Mouse (Mus musculus) testis, postnatal 14 days (tissue): ENCODE results near the gene Kri1.
A peak's percentile ranks its signal among the peaks of the same experiment; 100 is the strongest.
"Not testable (repeated sequence)": the region's sequence is repeated elsewhere in the genome, so short reads cannot be mapped to it uniquely, and the experiment has no call there.

Experiments used
- DNase-seq: peaks from one replicate; pipeline ENCODE4 v3.0.0; 2021; ENCODE audit warnings: low spot score

The Kri1 gene

GRCm38 (mm10) chr9:21287571-21288402 lies at the start of gene Kri1:
Gene Kri1, minus strand, starts transcription at chr9:21287969.
- peak; percentile 97 for DNase-seq

GRCm38 (mm10) chr9:21336491-21336890 lies 48.7 kb upstream of the Kri1 start:
- no peak for DNase-seq

- peak; percentile 68 for DNase-seq
These were observed 47.6 kb upstream of the Kri1 start for GRCm38 (mm10) chr9:21335391-21335790.

DNA sequence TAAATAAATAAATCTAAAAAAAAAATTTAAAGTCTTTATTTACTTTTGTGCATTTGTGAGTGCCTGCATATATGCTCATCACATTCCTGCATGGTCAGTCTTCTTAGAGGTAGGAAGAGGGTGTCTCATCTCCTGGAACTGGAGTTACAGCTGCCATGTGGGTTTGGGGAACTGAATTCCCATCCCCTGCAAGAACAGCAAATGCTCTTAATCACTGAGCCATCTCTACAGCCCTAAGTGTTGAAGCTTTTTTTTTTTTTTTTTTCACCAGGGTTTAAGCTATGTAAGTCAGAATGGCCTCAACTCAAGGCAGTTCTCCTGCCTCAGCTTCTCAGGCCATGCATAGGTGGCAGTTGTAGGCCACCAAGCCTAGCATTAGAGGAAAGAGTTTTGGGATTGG lies 47.0 kb upstream of the Kri1 start:
- no peak for DNase-seq

DNA sequence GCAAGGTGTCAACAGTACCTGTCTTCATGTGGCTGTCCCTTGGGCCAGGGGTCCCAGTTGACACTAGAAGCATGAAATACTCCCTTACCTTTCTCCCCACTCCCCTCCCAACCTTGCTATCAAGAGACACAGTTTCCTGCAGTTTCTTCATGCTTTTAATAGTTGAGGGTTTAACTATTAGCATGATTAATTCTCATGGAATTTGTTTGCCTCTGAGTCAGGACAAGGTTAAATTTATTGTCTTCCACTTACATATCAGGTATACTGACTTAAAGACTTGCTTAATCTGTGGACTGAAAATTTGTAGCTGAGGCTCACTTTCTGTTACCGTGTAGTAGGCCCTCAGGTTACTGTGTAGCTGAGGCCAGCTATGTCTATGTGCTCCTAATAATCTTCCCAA lies 45.8 kb upstream of the Kri1 start:
- DNase-seq, result no peak

GRCm38 (mm10) chr9:21332161-21333061 lies 44.6 kb upstream of the Kri1 start:
- no peak for DNase-seq

- no peak for DNase-seq
These were observed 43.8 kb upstream of the Kri1 start for GRCm38 (mm10) chr9:21331365-21332140.

DNA sequence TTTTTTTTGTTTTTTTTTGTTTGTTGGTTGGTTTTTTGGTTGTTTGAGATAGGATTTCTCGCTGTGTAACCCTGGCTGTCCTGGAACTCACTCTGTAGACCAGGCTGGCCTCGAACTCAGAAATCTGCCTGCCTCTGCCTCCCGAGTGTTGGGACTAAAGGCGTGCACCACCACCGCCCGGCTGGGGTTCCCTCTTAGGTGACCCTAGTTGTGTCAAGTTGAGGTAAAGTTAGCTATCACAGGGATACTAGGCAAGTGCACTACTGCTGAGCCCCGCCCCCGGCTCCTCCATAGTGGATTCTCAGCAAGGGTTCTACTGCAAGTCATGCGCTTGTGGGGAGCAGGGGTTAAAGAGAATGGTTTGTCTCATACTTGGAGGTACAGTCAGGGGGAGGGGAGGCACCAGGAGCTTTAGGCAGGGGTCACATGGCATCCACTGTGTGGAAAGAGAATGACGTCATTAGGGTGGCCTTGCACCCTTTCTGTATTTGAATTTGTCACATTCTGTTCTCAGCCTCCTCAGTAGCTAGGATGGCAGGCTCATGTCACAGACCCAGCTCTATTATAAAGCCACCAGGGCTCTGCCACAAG lies 42.0 kb upstream of the Kri1 start:
- no peak for DNase-seq

DNA sequence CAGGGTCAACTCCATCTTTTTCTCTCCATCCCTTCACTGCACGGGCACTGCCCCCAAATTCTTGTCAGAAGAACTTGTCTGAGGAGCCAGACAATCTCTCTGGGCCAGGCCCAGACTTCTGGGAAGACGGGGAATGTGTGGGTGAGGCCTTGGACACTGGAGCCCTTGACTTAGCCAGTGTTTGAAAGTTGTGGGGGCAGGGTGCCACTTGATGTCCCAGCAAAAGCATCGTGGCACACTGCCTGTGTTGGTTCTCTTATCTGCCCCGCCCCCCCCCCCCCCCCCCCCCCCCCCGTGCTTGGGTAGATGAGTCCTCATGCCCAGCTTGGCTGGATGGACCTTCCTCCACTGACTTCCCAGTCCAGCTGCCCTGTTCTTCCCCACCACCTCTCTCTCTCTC lies 41.3 kb upstream of the Kri1 start:
- DNase-seq, result peak; percentile 82

DNA sequence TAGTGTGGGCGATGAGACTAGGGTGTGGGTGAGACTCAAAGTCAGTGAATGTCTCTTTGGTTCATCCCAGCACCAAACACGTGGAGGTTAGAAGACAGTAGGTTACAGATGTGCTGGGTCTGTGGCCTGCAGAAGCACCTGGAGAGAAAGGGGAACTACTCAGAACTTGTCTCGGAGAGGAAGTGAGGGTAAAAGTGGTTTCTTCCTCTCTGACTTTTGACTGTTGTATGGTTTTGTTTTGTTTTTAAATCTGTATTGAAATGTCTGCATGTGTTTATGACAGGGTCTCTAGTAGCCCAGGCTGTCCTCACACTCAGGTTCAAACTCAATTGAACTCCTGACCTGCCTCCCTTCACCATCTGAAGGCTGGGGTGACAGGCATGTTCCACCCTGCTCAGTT lies 40.3 kb upstream of the Kri1 start:
- DNase-seq, result no peak

DNA sequence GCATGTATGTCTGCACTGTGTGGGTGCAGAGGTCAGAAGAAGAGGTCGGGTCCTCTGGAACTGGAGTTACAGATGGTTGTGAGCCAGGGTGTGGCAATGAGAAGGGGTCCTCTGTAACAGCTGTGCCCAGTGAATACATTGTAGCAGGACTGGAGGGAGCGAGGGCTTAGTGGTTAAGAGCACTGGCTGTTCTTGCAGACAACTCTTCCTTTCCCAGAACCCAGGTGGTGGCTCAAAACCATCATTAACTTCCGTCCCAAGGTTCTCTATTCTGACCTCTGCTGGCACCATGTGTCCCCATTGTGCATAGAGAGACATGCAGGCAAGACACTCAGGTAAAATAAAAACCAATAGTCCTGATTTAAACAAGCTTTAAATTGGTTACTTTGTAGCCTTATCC lies 39.8 kb upstream of the Kri1 start:
- DNase-seq, result peak; percentile 73

GRCm38 (mm10) chr9:21324269-21324668 lies 36.5 kb upstream of the Kri1 start:
- DNase-seq, result no peak

DNA sequence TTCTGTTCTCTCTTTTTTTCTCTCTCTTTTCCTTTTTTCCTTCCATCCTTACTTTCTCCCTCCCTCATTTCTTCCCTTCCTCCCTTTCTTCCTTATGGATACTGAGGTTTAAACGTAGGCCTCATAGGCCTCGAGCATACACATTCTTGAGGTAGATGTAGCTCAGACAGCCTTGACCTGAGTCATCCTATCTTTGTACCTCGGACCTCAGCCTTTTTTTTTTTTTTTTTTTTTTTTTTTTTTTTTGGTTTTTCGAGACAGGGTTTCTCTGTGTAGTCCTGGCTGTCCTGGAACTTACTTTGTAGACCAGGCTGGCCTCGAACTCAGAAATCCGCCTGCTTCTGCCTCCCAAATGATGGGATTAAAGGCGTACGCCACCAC lies 35.1 kb upstream of the Kri1 start:
- not testable (repeated sequence) for DNase-seq

GRCm38 (mm10) chr9:21322211-21322916 lies 34.6 kb upstream of the Kri1 start:
- no peak for DNase-seq

GRCm38 (mm10) chr9:21321513-21321835 lies 33.7 kb upstream of the Kri1 start:
- DNase-seq, result no peak

- DNase-seq, result peak; percentile 84
These were observed 33.1 kb upstream of the Kri1 start, which contains the start of gene Slc44a2 for GRCm38 (mm10) chr9:21320619-21321512. Gene Slc44a2, plus strand, starts transcription at chr9:21320698.

GRCm38 (mm10) chr9:21320280-21320618 lies 32.5 kb upstream of the Kri1 start:
- no peak for DNase-seq

GRCm38 (mm10) chr9:21319503-21319902 lies 31.7 kb upstream of the Kri1 start:
- DNase-seq, result no peak

GRCm38 (mm10) chr9:21318792-21319191 lies 31.0 kb upstream of the Kri1 start:
- no peak for DNase-seq

GRCm38 (mm10) chr9:21316696-21317095 lies 28.9 kb upstream of the Kri1 start:
- no peak for DNase-seq
